Mouse (Mus musculus) heart, embryonic 15.5 days (tissue): ENCODE data around the gene Il25. TPM values are rescaled to one million over a fixed set of nuclear protein-coding genes. Genes with fewer than 3 reads are reported as not detected.

ENCODE experiments used
- ATAC-seq: fragments of 200-750 bp; cut with Nextera tagmentation; replicated peaks from 2 replicates; pipeline ENCODE4 v1.8.0; 2017; ENCODE audit warnings: low read depth, moderate TSS enrichment; ENCODE audit not compliant: insufficient number of reproducible peaks, insufficient read depth, low FRiP score
- H3K27ac ChIP-seq: fragments of 300-500 bp; sonication (generic); 2 replicates; pipeline ENCODE4 v1.5.1; 2015; ENCODE audit warnings: mild to moderate bottlenecking, inconsistent platforms
- H3K27me3 ChIP-seq: fragments of 300-500 bp; sonication (generic); 2 replicates; pipeline ENCODE4 v1.6.1; 2015; ENCODE audit warnings: inconsistent platforms
- H3K36me3 ChIP-seq: fragments of 300-500 bp; sonication (generic); 2 replicates; pipeline ENCODE4 v1.6.1; 2015; ENCODE audit warnings: mild to moderate bottlenecking, inconsistent platforms
- H3K4me1 ChIP-seq: fragments of 300-500 bp; sonication (generic); replicated peaks from 2 replicates; pipeline ENCODE4 v1.6.1; 2015; ENCODE audit warnings: inconsistent platforms
- H3K4me2 ChIP-seq: fragments of 300-500 bp; sonication (generic); 2 replicates; pipeline ENCODE4 v1.6.1; 2015; ENCODE audit warnings: inconsistent platforms, mild to moderate bottlenecking, moderate library complexity
- H3K4me3 ChIP-seq: fragments of 300-500 bp; sonication (generic); 2 replicates; pipeline ENCODE4 v1.5.1; 2015; ENCODE audit warnings: mild to moderate bottlenecking, inconsistent platforms
- H3K9ac ChIP-seq: fragments of 300-500 bp; sonication (generic); 2 replicates; pipeline ENCODE4 v1.6.1; 2015; ENCODE audit warnings: mild to moderate bottlenecking, inconsistent platforms
- H3K9me3 ChIP-seq: fragments of 300-500 bp; sonication (generic); replicated peaks from 2 replicates; pipeline ENCODE4 v1.6.1; 2016; ENCODE audit warnings: inconsistent platforms
- WGBS: fragments of 180-500 bp; shearing (Covaris S2); methylation state at CpG from one replicate; pipeline ENCODE4 v1.1.7; 2015; ENCODE audit warnings: mixed read lengths; 5-methylcytosine and 5-hydroxymethylcytosine counted together
- polyA plus RNA-seq: library from polyadenylated mRNA; unstranded; fragments of >200 nt; fragmentation: Nextera tagmentation; extraction: Ambion mirVana; gene quantifications from 2 replicates; pipeline ENCODE4 v1.2.1, GENCODE M21; 2015

Gene Il25
- polyA plus RNA-seq = not detected in 2 replicates

GRCm38 (mm10) chr14:54932645-54933150 is at the start of gene Il25:
TSS of gene Il25 (plus strand) at chr14:54932695.
- Histone ChIP-seq H3K27me3 (peaks cover 6% of the 10 kb centered on the region), H3K4me1 (peaks cover 24% of the 10 kb centered on the region), H3K9ac (no peak within 1 kb of the TSS), H3K9me3 (no peaks in the 10 kb centered on the region), H3K27ac (no peak within 1 kb of the TSS), H3K36me3 (no peaks in the 10 kb centered on the region), H3K4me3 (no peak within 1 kb of the TSS), H3K4me2 (no peak within 1 kb of the TSS)
- WGBS = 34% methylated on average over 6 of the region's 6 CpGs
- ATAC-seq = no peak

- no peaks in the 10 kb centered on the region for H3K9me3 ChIP-seq
- no peaks in the 10 kb centered on the region for H3K27me3 ChIP-seq
- peaks cover 23% of the 10 kb centered on the region for H3K4me1 ChIP-seq
- peak within 1 kb of the TSS; percentile 97 for H3K27ac ChIP-seq
- ATAC-seq = peak; percentile 90
- H3K36me3 ChIP-seq = peaks cover 10% of the 10 kb centered on the region; the same call in 1 of the 2 replicates
- H3K9ac ChIP-seq = peak within 1 kb of the TSS; percentile 83
- peak within 1 kb of the TSS; percentile 80 for H3K4me2 ChIP-seq
- H3K4me3 ChIP-seq = peak within 1 kb of the TSS; percentile 80
- WGBS = under 1% methylated on average over 27 of the region's 27 CpGs
Observed at GRCm38 (mm10) chr14:54883154-54884021, 49.1 kb upstream of the Il25 start, which contains the start of the genes Bcl2l2 and Gm20521. TSS of gene Bcl2l2 (plus strand) at chr14:54883377. TSS of gene Gm20521 (plus strand) at chr14:54883441.

GRCm38 (mm10) chr14:54884022-54884712 is 48.3 kb upstream of the Il25 start:
- 24% methylated on average over 21 of the region's 21 CpGs for WGBS
- Histone ChIP-seq H3K27ac (peak overlapping the region; percentile 97), H3K4me3 (peak overlapping the region; percentile 80), H3K27me3 (no peaks in the 10 kb centered on the region), H3K4me1 (peaks cover 23% of the 10 kb centered on the region), H3K9ac (peak overlapping the region; percentile 83), H3K36me3 (peaks cover 10% of the 10 kb centered on the region; the same call in 1 of the 2 replicates), H3K4me2 (peak overlapping the region; percentile 80), H3K9me3 (no peaks in the 10 kb centered on the region)
- no peak for ATAC-seq

- no peak overlapping the region for H3K27ac ChIP-seq
- no peak for ATAC-seq
Observed at GRCm38 (mm10) chr14:54885309-54885708, 47.2 kb upstream of the Il25 start.

GRCm38 (mm10) chr14:54892200-54892599 is 40.3 kb upstream of the Il25 start, which contains the start of gene Pabpn1:
TSS of gene Pabpn1 (plus strand) at chr14:54892500.
- H3K4me1 ChIP-seq = peaks cover 26% of the 10 kb centered on the region
- peak within 1 kb of the TSS; percentile 94 for H3K27ac ChIP-seq
- H3K27me3 ChIP-seq = no peaks in the 10 kb centered on the region
- peak within 1 kb of the TSS; percentile 68 for H3K4me2 ChIP-seq
- no peaks in the 10 kb centered on the region for H3K9me3 ChIP-seq
- peak within 1 kb of the TSS; percentile 73 for H3K4me3 ChIP-seq
- peaks cover 18% of the 10 kb centered on the region for H3K36me3 ChIP-seq
- H3K9ac ChIP-seq = peak within 1 kb of the TSS; percentile 55
- ATAC-seq = no peak
- 91% methylated on average over 3 of the region's 3 CpGs for WGBS

More at GRCm38 (mm10) chr14:54885309-54885708, 47.2 kb upstream of the Il25 start:
- no peak overlapping the region for H3K4me3 ChIP-seq
- no peaks in the 10 kb centered on the region for H3K27me3 ChIP-seq
- H3K9ac ChIP-seq = no peak overlapping the region
- WGBS = 83% methylated on average over 11 of the region's 11 CpGs
- H3K4me1 ChIP-seq = peaks cover 23% of the 10 kb centered on the region
- peaks cover 10% of the 10 kb centered on the region; the same call in 1 of the 2 replicates for H3K36me3 ChIP-seq
- no peaks in the 10 kb centered on the region for H3K9me3 ChIP-seq
- no peak overlapping the region for H3K4me2 ChIP-seq

- peak overlapping the region; percentile 94 for H3K27ac ChIP-seq
- H3K4me1 ChIP-seq = peaks cover 34% of the 10 kb centered on the region
- peak overlapping the region; percentile 97 for H3K9ac ChIP-seq
- H3K4me3 ChIP-seq = peak overlapping the region; percentile 73
- H3K27me3 ChIP-seq = no peaks in the 10 kb centered on the region
- ATAC-seq = peak; percentile 97
- H3K36me3 ChIP-seq = peaks cover 31% of the 10 kb centered on the region
- H3K4me2 ChIP-seq = peak overlapping the region; percentile 68
- no peaks in the 10 kb centered on the region for H3K9me3 ChIP-seq
- WGBS = under 1% methylated on average over 38 of the region's 38 CpGs
Observed at GRCm38 (mm10) chr14:54893651-54894181, 38.8 kb upstream of the Il25 start.

- peaks cover 34% of the 10 kb centered on the region for H3K4me1 ChIP-seq
- under 1% methylated on average over 51 of the region's 54 CpGs for WGBS
- no peaks in the 10 kb centered on the region for H3K9me3 ChIP-seq
- no peaks in the 10 kb centered on the region for H3K27me3 ChIP-seq
- H3K36me3 ChIP-seq = peaks cover 35% of the 10 kb centered on the region
- peak overlapping the region; percentile 97 for H3K9ac ChIP-seq
- peak overlapping the region; percentile 82 for H3K4me2 ChIP-seq
- ATAC-seq = peak; percentile 71
- H3K4me3 ChIP-seq = peak overlapping the region; percentile 73
- H3K27ac ChIP-seq = peak overlapping the region; percentile 94
Observed at GRCm38 (mm10) chr14:54894296-54895151, 38.0 kb upstream of the Il25 start.

GRCm38 (mm10) chr14:54897445-54897844 is 35.0 kb upstream of the Il25 start:
- Histone ChIP-seq H3K9me3 (no peaks in the 10 kb centered on the region), H3K27me3 (no peaks in the 10 kb centered on the region), H3K4me2 (no peak overlapping the region), H3K9ac (peak overlapping the region; percentile 33; the same call in 1 of the 2 replicates), H3K4me1 (peaks cover 38% of the 10 kb centered on the region), H3K36me3 (peaks cover 35% of the 10 kb centered on the region), H3K4me3 (no peak overlapping the region), H3K27ac (peak overlapping the region; percentile 53)
- no peak for ATAC-seq
- 35% methylated on average over 2 of the region's 2 CpGs for WGBS

GRCm38 (mm10) chr14:54900383-54900782 is 32.1 kb upstream of the Il25 start:
- peaks cover 35% of the 10 kb centered on the region for H3K36me3 ChIP-seq
- no peak overlapping the region for H3K4me3 ChIP-seq
- H3K9me3 ChIP-seq = no peaks in the 10 kb centered on the region
- WGBS = 1% methylated on average over 3 of the region's 3 CpGs
- H3K9ac ChIP-seq = no peak overlapping the region
- peak overlapping the region; percentile 20; the same call in 1 of the 2 replicates for H3K27ac ChIP-seq
- no peaks in the 10 kb centered on the region for H3K27me3 ChIP-seq
- ATAC-seq = peak; percentile 43; the same call in 1 of the 2 replicates
- H3K4me2 ChIP-seq = no peak overlapping the region
- H3K4me1 ChIP-seq = peaks cover 27% of the 10 kb centered on the region

- H3K4me2 ChIP-seq = no peak overlapping the region
- no peak overlapping the region for H3K27ac ChIP-seq
- H3K27me3 ChIP-seq = no peaks in the 10 kb centered on the region
- no peaks in the 10 kb centered on the region for H3K9me3 ChIP-seq
- H3K4me3 ChIP-seq = no peak overlapping the region
- ATAC-seq = no peak
- H3K4me1 ChIP-seq = 0 out of 2 replicates have a peak, but pooled peaks cover 9% of the 10 kb centered on the region
- peaks cover 22% of the 10 kb centered on the region; the same call in 1 of the 2 replicates for H3K36me3 ChIP-seq
- no peak overlapping the region for H3K9ac ChIP-seq
- WGBS = 91% methylated on average over 4 of the region's 4 CpGs
Observed at GRCm38 (mm10) chr14:54903641-54904040, 28.9 kb upstream of the Il25 start.
